Mouse (Mus musculus) stomach, embryonic 16.5 days (tissue): ENCODE results near the gene Map4k5. TPM values are rescaled to one million over a fixed set of nuclear protein-coding genes. Genes with fewer than 3 reads are reported as not detected.
A peak's percentile ranks its signal among the peaks of the same experiment; 100 is the strongest.

Experiments used
- ATAC-seq: fragments of 200-750 bp; cut with Nextera tagmentation; 2 replicates; pipeline ENCODE4 v1.8.0; 2017; ENCODE audit warnings: moderate number of reproducible peaks, moderate TSS enrichment; ENCODE audit not compliant: insufficient read depth, low FRiP score
- H3K27ac ChIP-seq: fragments of 300-500 bp; sonication (generic); 2 replicates; pipeline ENCODE4 v1.5.1; 2014; ENCODE audit warnings: low read length
- H3K27me3 ChIP-seq: fragments of 300-500 bp; sonication (generic); 2 replicates; pipeline ENCODE4 v1.6.1; 2014; ENCODE audit warnings: low read length, control low read depth, mixed read lengths; ENCODE audit not compliant: control insufficient read depth, insufficient read depth
- H3K36me3 ChIP-seq: fragments of 300-500 bp; sonication (generic); 2 replicates; pipeline ENCODE4 v1.6.1; 2014; ENCODE audit warnings: low read length; ENCODE audit not compliant: control insufficient read depth, insufficient read depth
- H3K4me1 ChIP-seq: fragments of 300-500 bp; sonication (generic); 2 replicates; pipeline ENCODE4 v1.6.1; 2014; ENCODE audit warnings: low read length, control low read depth, mixed read lengths; ENCODE audit not compliant: control insufficient read depth, insufficient read depth
- H3K4me2 ChIP-seq: fragments of 300-500 bp; sonication (generic); 2 replicates; pipeline ENCODE4 v1.6.1; 2014; ENCODE audit warnings: low read depth, low read length, mixed read lengths
- H3K4me3 ChIP-seq: fragments of 300-500 bp; sonication (generic); replicated peaks from 2 replicates; pipeline ENCODE4 v1.5.1; 2014; ENCODE audit warnings: mild to moderate bottlenecking, low read length
- H3K9ac ChIP-seq: fragments of 300-500 bp; sonication (generic); 2 replicates; pipeline ENCODE4 v1.6.1; 2014; ENCODE audit warnings: low read length
- H3K9me3 ChIP-seq: fragments of 300-500 bp; sonication (generic); replicated peaks from 2 replicates; pipeline ENCODE4 v1.6.1; 2016; ENCODE audit warnings: low read length, control low read depth; ENCODE audit not compliant: control insufficient read depth
- WGBS: fragments of 180-500 bp; shearing (Covaris S2); extraction: QIAGEN DNeasy Blood & Tissue Kit; methylation state at CpG from one replicate; pipeline ENCODE4 v1.1.7; 2014; 5-methylcytosine and 5-hydroxymethylcytosine counted together
- polyA plus RNA-seq: library from polyadenylated mRNA; unstranded; fragments of >200 nt; fragmentation: Nextera tagmentation; extraction: Ambion mirVana; gene quantifications from 2 replicates; pipeline ENCODE4 v1.2.1, GENCODE M21; 2015

Map4k5 gene
- polyA plus RNA-seq, 1 experiment from 2014 or later: 24.3 TPM

- no peak for ATAC-seq
- no peak overlapping the region for H3K27ac ChIP-seq
- peaks cover 5% of the 10 kb centered on the region; the same call in 1 of the 2 replicates for H3K36me3 ChIP-seq
- H3K4me1 ChIP-seq: no peaks in the 10 kb centered on the region
- no peak overlapping the region for H3K9ac ChIP-seq
- 67% methylated on average over 11 of the region's 11 CpGs for WGBS
- no peak overlapping the region for H3K4me2 ChIP-seq
- no peaks in the 10 kb centered on the region for H3K27me3 ChIP-seq
- H3K4me3 ChIP-seq: no peak overlapping the region
- H3K9me3 ChIP-seq: no peaks in the 10 kb centered on the region
Observed at GRCm38 (mm10) chr12:69838376-69838775, 54.6 kb downstream of the Map4k5 start.

- Histone ChIP-seq H3K9ac (no peak overlapping the region), H3K36me3 (peaks cover 9% of the 10 kb centered on the region), H3K27ac (no peak overlapping the region), H3K4me1 (no peaks in the 10 kb centered on the region), H3K4me2 (no peak overlapping the region), H3K9me3 (no peaks in the 10 kb centered on the region), H3K4me3 (no peak overlapping the region), H3K27me3 (no peaks in the 10 kb centered on the region)
- WGBS: 88% methylated on average over 12 of the region's 12 CpGs
- no peak for ATAC-seq
Observed at GRCm38 (mm10) chr12:69833982-69834604, 58.9 kb downstream of the Map4k5 start.

- Histone ChIP-seq H3K27me3 (no peaks in the 10 kb centered on the region), H3K4me1 (no peaks in the 10 kb centered on the region), H3K4me3 (no peak overlapping the region), H3K36me3 (peaks cover 9% of the 10 kb centered on the region), H3K27ac (no peak overlapping the region), H3K9ac (no peak overlapping the region), H3K4me2 (no peak overlapping the region), H3K9me3 (no peaks in the 10 kb centered on the region)
- no peak for ATAC-seq
- 88% methylated on average over 9 of the region's 9 CpGs for WGBS
Observed at GRCm38 (mm10) chr12:69831239-69831910, 61.6 kb downstream of the Map4k5 start.

- 51% methylated on average over 2 of the region's 2 CpGs for WGBS
- Histone ChIP-seq H3K9me3 (no peaks in the 10 kb centered on the region), H3K9ac (no peak overlapping the region), H3K27ac (no peak overlapping the region), H3K4me3 (no peak overlapping the region), H3K4me1 (no peaks in the 10 kb centered on the region), H3K36me3 (peaks cover 12% of the 10 kb centered on the region; the same call in 1 of the 2 replicates), H3K27me3 (no peaks in the 10 kb centered on the region), H3K4me2 (no peak overlapping the region)
- ATAC-seq: no peak
Observed at GRCm38 (mm10) chr12:69828214-69828613, 64.8 kb downstream of the Map4k5 start.

- no peak overlapping the region for H3K27ac ChIP-seq
- WGBS: 86% methylated on average over 9 of the region's 9 CpGs
- no peak overlapping the region for H3K4me2 ChIP-seq
- H3K9ac ChIP-seq: no peak overlapping the region
- H3K9me3 ChIP-seq: no peaks in the 10 kb centered on the region
- H3K36me3 ChIP-seq: peaks cover 19% of the 10 kb centered on the region
- no peak overlapping the region for H3K4me3 ChIP-seq
- ATAC-seq: no peak
- no peaks in the 10 kb centered on the region for H3K27me3 ChIP-seq
- no peaks in the 10 kb centered on the region for H3K4me1 ChIP-seq
Observed at GRCm38 (mm10) chr12:69824881-69825597, 68.0 kb downstream of the Map4k5 start.

GRCm38 (mm10) chr12:69814272-69814671, 78.7 kb downstream of the Map4k5 start:
- no peak overlapping the region for H3K4me3 ChIP-seq
- H3K9ac ChIP-seq: no peak overlapping the region
- WGBS: 20% methylated on average over 6 of the region's 6 CpGs
- H3K9me3 ChIP-seq: no peaks in the 10 kb centered on the region
- H3K4me1 ChIP-seq: peaks cover 12% of the 10 kb centered on the region
- H3K27ac ChIP-seq: peak overlapping the region; percentile 21
- H3K4me2 ChIP-seq: no peak overlapping the region
- ATAC-seq: peak; percentile 77
- H3K36me3 ChIP-seq: peaks cover 10% of the 10 kb centered on the region
- H3K27me3 ChIP-seq: no peaks in the 10 kb centered on the region

- peaks cover 12% of the 10 kb centered on the region for H3K4me1 ChIP-seq
- H3K27ac ChIP-seq: peak overlapping the region; percentile 21
- no peak overlapping the region for H3K4me3 ChIP-seq
- H3K9me3 ChIP-seq: no peaks in the 10 kb centered on the region
- WGBS: 77% methylated on average over 2 of the region's 2 CpGs
- H3K9ac ChIP-seq: no peak overlapping the region
- no peaks in the 10 kb centered on the region for H3K27me3 ChIP-seq
- 0 out of 2 replicates have a peak, but pooled peaks have one; percentile 11 for ATAC-seq
- peaks cover 10% of the 10 kb centered on the region for H3K36me3 ChIP-seq
- no peak overlapping the region for H3K4me2 ChIP-seq
Observed at GRCm38 (mm10) chr12:69813596-69813995, 79.4 kb downstream of the Map4k5 start.

- H3K9ac ChIP-seq: no peak overlapping the region
- ATAC-seq: no peak
- H3K27ac ChIP-seq: peak overlapping the region; percentile 28; the same call in 1 of the 2 replicates
- H3K4me3 ChIP-seq: no peak overlapping the region
- H3K27me3 ChIP-seq: no peaks in the 10 kb centered on the region
- WGBS: 53% methylated on average over 3 of the region's 3 CpGs
- H3K4me1 ChIP-seq: peaks cover 12% of the 10 kb centered on the region
- H3K9me3 ChIP-seq: no peaks in the 10 kb centered on the region
- peaks cover 10% of the 10 kb centered on the region for H3K36me3 ChIP-seq
- no peak overlapping the region for H3K4me2 ChIP-seq
Observed at GRCm38 (mm10) chr12:69812986-69813385, 80.0 kb downstream of the Map4k5 start.

GRCm38 (mm10) chr12:69811976-69812375, 81.0 kb downstream of the Map4k5 start:
- ATAC-seq: no peak
- Histone ChIP-seq H3K4me1 (peaks cover 12% of the 10 kb centered on the region), H3K27ac (no peak overlapping the region), H3K9ac (no peak overlapping the region), H3K36me3 (peaks cover 11% of the 10 kb centered on the region; the same call in 1 of the 2 replicates), H3K9me3 (no peaks in the 10 kb centered on the region), H3K27me3 (no peaks in the 10 kb centered on the region), H3K4me3 (no peak overlapping the region), H3K4me2 (no peak overlapping the region)
- WGBS: 43% methylated on average over 1 of the region's 1 CpGs
